Mouse (Mus musculus) right cerebral cortex, postnatal 10 days (tissue): ENCODE data around the gene Ms4a4b.
"Not testable (repeated sequence)": the region's sequence is repeated elsewhere in the genome, so short reads cannot be mapped to it uniquely, and the experiment has no call there.

Source experiments
- DNase-seq, 2 experiments: peaks; one replicate each; pipeline ENCODE4 v3.0.0; 2021; ENCODE audit warnings: low spot score in 2 of 2

Gene Ms4a4b

GRCm38 (mm10) chr19:11443338-11443737, at the start of gene Ms4a4b:
Ms4a4b (plus strand) TSS chr19:11443553.
- no peak for DNase-seq

GRCm38 (mm10) chr19:11395769-11396168, 47.6 kb upstream of the Ms4a4b start:
- DNase-seq = no peak

GRCm38 (mm10) chr19:11404527-11404926, 38.8 kb upstream of the Ms4a4b start, which contains the start of gene Ms4a4c:
Ms4a4c (plus strand) TSS chr19:11404770.
- DNase-seq = no peak

- DNase-seq = no peak
Observed at GRCm38 (mm10) chr19:11407428-11407827, 35.9 kb upstream of the Ms4a4b start.

GRCm38 (mm10) chr19:11408591-11408990, 34.8 kb upstream of the Ms4a4b start:
- DNase-seq = no peak

- no peak for DNase-seq
Observed at GRCm38 (mm10) chr19:11411640-11412039, 31.7 kb upstream of the Ms4a4b start.

- DNase-seq = no peak
Observed at GRCm38 (mm10) chr19:11414084-11414483, 29.3 kb upstream of the Ms4a4b start.

- no peak for DNase-seq
Observed at GRCm38 (mm10) chr19:11415581-11415980, 27.8 kb upstream of the Ms4a4b start.

- DNase-seq = not testable (repeated sequence)
Observed at GRCm38 (mm10) chr19:11418865-11419264, 24.5 kb upstream of the Ms4a4b start.

- not testable (repeated sequence) for DNase-seq
Observed at GRCm38 (mm10) chr19:11431209-11431608, 12.1 kb upstream of the Ms4a4b start.

GRCm38 (mm10) chr19:11435058-11435834, 8.1 kb upstream of the Ms4a4b start:
- no peak for DNase-seq

GRCm38 (mm10) chr19:11443964-11444363, 611 bp downstream of the Ms4a4b start:
- no peak for DNase-seq

GRCm38 (mm10) chr19:11447238-11447637, 3.9 kb downstream of the Ms4a4b start:
- no peak for DNase-seq

- DNase-seq = not testable (repeated sequence)
Observed at GRCm38 (mm10) chr19:11459041-11459440, 15.7 kb downstream of the Ms4a4b start.

- DNase-seq = not testable (repeated sequence)
Observed at GRCm38 (mm10) chr19:11464795-11465194, 21.4 kb downstream of the Ms4a4b start.

GRCm38 (mm10) chr19:11466471-11466870, 23.1 kb downstream of the Ms4a4b start:
- DNase-seq = no peak

GRCm38 (mm10) chr19:11468361-11468760, 25.0 kb downstream of the Ms4a4b start:
- DNase-seq = not testable (repeated sequence)

GRCm38 (mm10) chr19:11469215-11469614, 25.9 kb downstream of the Ms4a4b start, which contains the start of gene Ms4a6c:
Ms4a6c (plus strand) TSS chr19:11469366.
- DNase-seq = not testable (repeated sequence)

- DNase-seq = no peak
Observed at GRCm38 (mm10) chr19:11479714-11480113, 36.4 kb downstream of the Ms4a4b start.

GRCm38 (mm10) chr19:11482684-11483083, 39.3 kb downstream of the Ms4a4b start:
- DNase-seq = no peak

- DNase-seq = no peak
Observed at GRCm38 (mm10) chr19:11483941-11484340, 40.6 kb downstream of the Ms4a4b start.

- DNase-seq = no peak
Observed at GRCm38 (mm10) chr19:11484388-11484787, 41.0 kb downstream of the Ms4a4b start.

GRCm38 (mm10) chr19:11485266-11485665, 41.9 kb downstream of the Ms4a4b start:
- no peak for DNase-seq
